Mouse (Mus musculus): ENCODE measurements at regions not wholly inside any gene's neighbourhood (a gene's known extent, or its start where the extent isn't known, plus 50 kb on each side); places are given as distances from the start of the nearest gene placed in this dataset.
A peak's percentile ranks its signal among the peaks of the same experiment; 100 is the strongest.

DNA sequence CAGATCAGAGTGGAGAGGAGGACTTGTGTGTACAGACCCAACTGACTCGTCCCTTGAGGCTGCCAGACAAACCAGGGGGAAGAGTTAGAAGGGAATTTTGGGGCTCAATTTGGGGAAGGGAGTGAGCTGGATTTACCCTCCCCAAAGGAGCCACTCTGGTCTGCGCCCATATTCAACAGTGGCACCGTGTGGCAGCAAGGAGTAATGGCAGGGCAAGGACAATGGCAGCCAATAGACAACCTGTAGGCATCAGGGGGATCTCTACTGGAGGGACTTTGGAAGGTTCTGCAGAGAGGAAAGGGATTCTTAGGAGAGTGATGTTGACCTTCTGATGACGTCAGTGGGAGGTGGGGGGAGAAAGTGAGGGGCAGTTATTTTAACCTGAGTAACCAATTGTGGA lies 1590.7 kb upstream of the Gulo start:
- no peak overlapping the region for H3K27ac ChIP-seq
- 19% methylated on average over 4 of the region's 4 CpGs for WGBS

DNA sequence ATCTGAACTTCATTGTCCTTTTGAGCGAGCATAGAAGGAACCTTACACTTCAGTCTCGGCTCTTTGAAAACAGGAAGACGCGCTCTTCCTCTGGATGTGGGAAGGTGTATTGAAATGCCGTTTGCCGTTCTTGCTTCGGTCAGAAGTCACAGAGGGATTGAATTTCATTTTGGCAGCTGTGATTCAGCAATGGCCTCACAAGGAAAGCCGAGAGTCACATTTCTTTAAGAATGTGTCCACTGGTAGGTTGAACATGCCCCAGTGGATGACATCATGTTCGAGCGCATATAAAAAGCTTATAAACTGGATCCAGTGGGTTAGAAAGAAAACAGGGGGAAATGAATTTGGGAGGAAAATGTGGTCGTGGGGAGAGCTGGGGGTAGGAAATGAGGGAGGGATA lies 1579.6 kb upstream of the Gulo start:
- ATAC-seq, result no peak

More for the DNA sequence above, 1590.7 kb upstream of the Gulo start:
- Histone ChIP-seq H3K36me3 (ENCODE audit: poor library complexity, severe bottlenecking) (no peaks in the 10 kb centered on the region), H3K4me3 (no peak overlapping the region), H3K9me3 (replicated peaks) (no peaks in the 10 kb centered on the region), H3K4me2 (no peak overlapping the region), H3K27me3 (0 out of 2 replicates have a peak, but pooled peaks cover 5% of the 10 kb centered on the region), H3K9ac (no peak overlapping the region), H3K4me1 (no peaks in the 10 kb centered on the region)
- 0 out of 2 replicates have a peak, but pooled peaks have one; percentile 51 for ATAC-seq

DNA sequence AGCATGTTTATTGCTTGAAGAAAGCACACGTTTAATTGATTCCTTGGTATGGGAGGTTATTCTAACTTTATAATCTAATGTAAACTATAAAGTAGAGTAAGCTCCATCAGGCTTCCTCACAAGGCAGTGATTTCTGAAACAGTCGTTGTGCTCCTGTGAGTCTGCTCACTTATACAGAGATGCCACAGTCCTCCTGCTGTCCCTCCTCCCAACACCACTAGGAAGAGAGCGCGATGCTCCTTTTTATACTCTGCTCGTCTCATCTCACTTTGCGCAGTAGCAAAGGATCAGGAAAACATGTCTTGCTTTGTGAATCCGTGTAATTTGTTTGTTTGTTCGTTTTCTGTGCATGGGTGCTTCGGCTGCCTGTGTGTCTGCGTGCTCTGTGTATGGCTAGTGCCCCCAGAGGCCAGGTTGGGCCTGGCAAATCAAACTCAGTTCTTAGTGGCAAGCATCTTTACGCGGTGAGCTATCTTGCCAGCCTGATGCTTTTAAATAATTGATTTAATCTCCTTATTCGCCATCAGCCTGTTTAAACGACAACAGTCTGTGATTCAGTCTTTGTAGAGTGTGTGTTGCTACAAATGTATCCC lies 1575.5 kb upstream of the Gulo start:
- Histone ChIP-seq H3K4me2 (no peak overlapping the region), H3K9ac (no peak overlapping the region), H3K36me3 (ENCODE audit: poor library complexity, severe bottlenecking) (no peaks in the 10 kb centered on the region), H3K27me3 (no peaks in the 10 kb centered on the region; the same call in 1 of the 2 replicates), H3K27ac (no peak overlapping the region), H3K4me3 (no peak overlapping the region), H3K9me3 (replicated peaks) (no peaks in the 10 kb centered on the region), H3K4me1 (peaks cover 12% of the 10 kb centered on the region)
- no peak for ATAC-seq
- 52% methylated on average over 14 of the region's 14 CpGs for WGBS

More for the DNA sequence above, 1579.6 kb upstream of the Gulo start:
- Histone ChIP-seq H3K27ac (no peak overlapping the region), H3K9ac (no peak overlapping the region), H3K4me1 (no peaks in the 10 kb centered on the region), H3K4me3 (no peak overlapping the region), H3K4me2 (no peak overlapping the region), H3K27me3 (no peaks in the 10 kb centered on the region; the same call in 1 of the 2 replicates), H3K9me3 (replicated peaks) (no peaks in the 10 kb centered on the region), H3K36me3 (ENCODE audit: poor library complexity, severe bottlenecking) (no peaks in the 10 kb centered on the region)
- 90% methylated on average over 11 of the region's 11 CpGs for WGBS

DNA sequence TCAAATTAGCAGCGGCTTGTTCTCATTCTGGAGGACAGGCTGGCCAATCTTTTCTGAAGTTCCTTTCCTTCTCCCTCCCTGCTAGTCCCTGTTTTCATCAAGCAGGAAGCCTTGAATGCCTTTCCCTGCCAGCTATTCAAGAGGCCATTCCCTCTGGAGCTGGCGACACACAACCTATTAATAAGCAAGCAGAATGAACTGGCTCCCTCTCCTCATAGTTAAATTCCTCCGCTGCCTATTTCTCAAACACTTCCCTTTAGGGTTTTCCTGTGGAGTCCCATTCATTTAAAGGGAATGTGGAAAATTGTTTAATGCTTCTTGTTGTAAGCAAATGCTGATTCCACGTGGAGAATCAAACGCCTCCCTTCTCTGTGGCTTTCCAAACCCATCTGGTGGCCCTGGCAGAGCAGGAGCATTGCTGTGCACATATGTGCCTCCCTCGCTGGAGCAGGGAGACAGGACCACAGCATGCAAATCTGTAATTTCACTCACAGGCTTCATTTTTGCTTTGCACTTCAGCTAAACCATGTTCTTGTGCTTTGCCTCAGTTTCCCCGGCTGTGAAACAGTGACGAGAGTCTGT lies 1573.3 kb upstream of the Gulo start:
- Histone ChIP-seq H3K4me3 (no peak overlapping the region), H3K27me3 (no peaks in the 10 kb centered on the region; the same call in 1 of the 2 replicates), H3K4me1 (peaks cover 12% of the 10 kb centered on the region), H3K27ac (no peak overlapping the region), H3K9me3 (replicated peaks) (no peaks in the 10 kb centered on the region), H3K9ac (no peak overlapping the region), H3K4me2 (no peak overlapping the region), H3K36me3 (ENCODE audit: poor library complexity, severe bottlenecking) (no peaks in the 10 kb centered on the region)
- 52% methylated on average over 8 of the region's 8 CpGs for WGBS
- no peak for ATAC-seq

- no peak for ATAC-seq
- Histone ChIP-seq H3K27me3 (peaks cover 26% of the 10 kb centered on the region), H3K4me2 (no peak overlapping the region), H3K9me3 (replicated peaks) (no peaks in the 10 kb centered on the region), H3K27ac (no peak overlapping the region), H3K9ac (no peak overlapping the region), H3K4me3 (no peak overlapping the region), H3K4me1 (peaks cover 6% of the 10 kb centered on the region), H3K36me3 (ENCODE audit: poor library complexity, severe bottlenecking) (no peaks in the 10 kb centered on the region)
- WGBS, result 82% methylated on average over 7 of the region's 7 CpGs
Measured at GRCm38 (mm10) chr14:67574346-67574949, 1565.4 kb upstream of the Gulo start.

- no peak for ATAC-seq
- no peak overlapping the region for H3K4me3 ChIP-seq
- 47% methylated on average over 12 of the region's 12 CpGs for WGBS
- no peaks in the 10 kb centered on the region for H3K9me3 ChIP-seq (replicated peaks)
- no peak overlapping the region for H3K4me2 ChIP-seq
- H3K27ac ChIP-seq, result no peak overlapping the region
- no peaks in the 10 kb centered on the region for H3K36me3 ChIP-seq (ENCODE audit: poor library complexity, severe bottlenecking)
- peaks cover 13% of the 10 kb centered on the region for H3K4me1 ChIP-seq
- H3K9ac ChIP-seq, result no peak overlapping the region
- H3K27me3 ChIP-seq, result peaks cover 35% of the 10 kb centered on the region
Measured at GRCm38 (mm10) chr14:67573451-67573995, 1564.5 kb upstream of the Gulo start.

DNA sequence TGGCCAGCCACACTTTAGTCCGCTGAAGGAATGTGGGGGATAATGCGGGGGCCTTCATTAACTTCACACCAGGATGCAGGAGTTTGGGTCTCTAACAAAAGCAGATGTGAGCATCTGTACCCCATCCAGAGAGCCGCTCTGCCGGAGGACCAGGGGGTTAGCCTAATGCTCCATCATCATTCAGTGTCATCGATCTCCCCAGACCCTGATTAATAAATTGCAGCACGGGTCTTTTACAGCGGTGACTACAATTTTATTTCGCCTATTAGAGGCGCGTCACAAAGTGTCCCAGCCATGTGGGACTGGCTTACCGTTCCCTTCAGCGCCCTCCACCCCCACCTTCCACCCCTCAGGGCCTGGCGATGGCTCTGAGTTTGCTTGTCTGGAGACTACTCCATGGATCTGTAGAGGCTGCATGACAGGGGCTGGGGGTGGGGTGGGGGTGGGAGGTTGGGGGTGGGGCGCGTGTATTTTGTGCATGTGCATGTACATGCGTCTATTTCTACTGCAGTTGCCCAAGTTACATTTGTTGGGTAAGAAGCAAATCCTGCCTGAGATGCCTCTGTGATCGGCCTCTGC lies 1560.8 kb upstream of the Gulo start:
- Histone ChIP-seq H3K4me2 (peak overlapping the region; percentile 16), H3K4me3 (no peak overlapping the region), H3K4me1 (peaks cover 13% of the 10 kb centered on the region), H3K36me3 (ENCODE audit: poor library complexity, severe bottlenecking) (no peaks in the 10 kb centered on the region), H3K27me3 (peaks cover 48% of the 10 kb centered on the region), H3K27ac (no peak overlapping the region), H3K9me3 (replicated peaks) (no peaks in the 10 kb centered on the region), H3K9ac (no peak overlapping the region)
- WGBS, result 21% methylated on average over 17 of the region's 17 CpGs
- no peak for ATAC-seq

DNA sequence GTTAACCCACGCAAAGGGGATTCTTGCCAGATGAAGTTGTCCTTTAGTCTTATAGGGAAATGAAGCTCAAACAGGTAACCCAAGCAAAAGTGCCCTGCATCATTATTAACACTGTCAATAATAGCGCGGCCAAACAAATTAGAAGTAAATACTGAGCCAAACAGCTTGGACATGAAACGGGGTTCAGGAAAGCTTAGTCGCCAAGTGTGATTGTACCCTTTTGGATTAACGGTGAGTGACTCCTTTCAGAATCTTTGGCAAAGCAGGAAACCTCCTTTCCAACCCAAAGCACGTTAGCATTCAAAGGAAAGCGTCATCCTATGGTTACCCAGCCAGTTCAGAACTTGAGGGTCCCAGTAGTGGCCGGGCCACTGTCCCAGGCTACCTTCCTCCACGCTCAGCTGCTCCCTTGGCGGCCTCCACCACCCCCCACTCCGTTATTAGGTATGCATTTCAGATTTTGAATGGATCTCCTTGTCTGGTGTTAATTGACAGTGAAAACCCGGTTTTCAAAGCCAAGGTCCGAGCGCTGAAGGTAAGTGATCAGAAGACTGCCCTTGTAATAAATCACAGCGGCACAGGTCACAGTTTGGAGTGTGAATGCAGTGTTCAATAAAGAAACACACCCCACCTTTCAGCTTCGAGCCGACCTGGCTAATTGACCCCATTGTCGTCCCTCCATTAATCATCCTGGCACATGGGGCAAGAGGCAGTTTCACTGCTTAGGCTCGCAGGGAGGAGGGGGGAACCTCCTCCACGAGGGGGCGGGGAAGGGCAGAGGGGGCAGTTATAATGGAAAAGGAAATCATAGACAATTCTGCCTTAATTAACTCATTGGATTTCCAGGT lies 1560.1 kb upstream of the Gulo start:
- 13% methylated on average over 22 of the region's 22 CpGs for WGBS
- Histone ChIP-seq H3K27ac (no peak overlapping the region), H3K4me1 (peaks cover 13% of the 10 kb centered on the region), H3K9ac (no peak overlapping the region), H3K4me2 (peak overlapping the region; percentile 16), H3K9me3 (replicated peaks) (no peaks in the 10 kb centered on the region), H3K4me3 (no peak overlapping the region), H3K27me3 (peaks cover 48% of the 10 kb centered on the region), H3K36me3 (ENCODE audit: poor library complexity, severe bottlenecking) (no peaks in the 10 kb centered on the region)
- ATAC-seq, result no peak

DNA sequence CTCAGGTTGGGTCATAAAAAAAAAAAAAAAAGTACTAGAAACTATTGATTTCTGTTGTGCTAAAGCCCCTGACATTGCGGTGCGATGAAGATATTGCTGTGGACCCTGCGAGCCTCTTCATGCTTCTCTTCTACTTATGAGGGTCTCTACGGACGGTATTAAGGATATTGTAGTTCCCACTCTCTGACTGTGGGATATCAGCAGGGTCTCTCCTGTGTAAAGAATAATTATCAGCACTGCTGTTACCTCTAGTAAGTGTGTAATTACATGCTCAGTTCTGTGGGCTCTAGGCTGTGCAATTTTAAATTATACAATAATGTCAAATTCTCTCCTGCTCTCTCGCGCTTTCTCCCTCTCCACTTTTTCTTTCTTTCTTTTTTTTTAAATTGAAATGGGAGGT lies 1545.9 kb upstream of the Gulo start:
- WGBS, result 80% methylated on average over 7 of the region's 7 CpGs
- no peak for ATAC-seq

GRCm38 (mm10) chr14:67550462-67551185 lies 1541.6 kb upstream of the Gulo start:
- 50% methylated on average over 6 of the region's 6 CpGs for WGBS
- Histone ChIP-seq H3K27ac (no peak overlapping the region; the same call in 1 of the 2 replicates), H3K9me3 (replicated peaks) (peaks cover 5% of the 10 kb centered on the region), H3K4me3 (no peak overlapping the region), H3K4me1 (peaks cover 12% of the 10 kb centered on the region), H3K9ac (no peak overlapping the region), H3K36me3 (ENCODE audit: poor library complexity, severe bottlenecking) (no peaks in the 10 kb centered on the region), H3K4me2 (no peak overlapping the region), H3K27me3 (peaks cover 18% of the 10 kb centered on the region)
- peak; percentile 79 for ATAC-seq

More for the DNA sequence above, 1545.9 kb upstream of the Gulo start:
- Histone ChIP-seq H3K9me3 (replicated peaks) (no peaks in the 10 kb centered on the region), H3K9ac (no peak overlapping the region), H3K4me1 (peaks cover 12% of the 10 kb centered on the region), H3K4me2 (no peak overlapping the region), H3K27me3 (peaks cover 18% of the 10 kb centered on the region), H3K27ac (no peak overlapping the region), H3K4me3 (no peak overlapping the region), H3K36me3 (ENCODE audit: poor library complexity, severe bottlenecking) (no peaks in the 10 kb centered on the region)

DNA sequence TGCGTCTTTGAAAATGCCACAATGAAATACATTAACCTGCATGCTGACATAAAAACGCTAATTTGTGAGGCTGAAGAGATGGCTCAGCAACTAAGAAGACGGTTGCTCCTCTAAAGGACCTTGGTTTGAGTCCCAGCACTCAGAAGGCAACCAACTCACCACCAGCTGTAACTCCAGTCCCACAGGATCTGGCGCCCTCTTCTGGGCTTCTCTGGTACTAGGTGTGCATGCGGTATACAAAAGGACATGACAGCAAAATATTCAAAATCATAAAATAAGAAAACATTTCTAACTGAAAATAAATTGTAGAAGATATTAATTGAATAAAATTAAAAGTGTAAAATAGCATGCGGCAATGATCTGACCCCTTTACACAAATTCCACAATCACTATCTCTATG lies 1539.7 kb upstream of the Gulo start:
- Histone ChIP-seq H3K9me3 (replicated peaks) (peaks cover 11% of the 10 kb centered on the region), H3K4me1 (peaks cover 12% of the 10 kb centered on the region), H3K9ac (no peak overlapping the region), H3K27ac (no peak overlapping the region), H3K27me3 (peaks cover 18% of the 10 kb centered on the region), H3K4me3 (no peak overlapping the region), H3K36me3 (ENCODE audit: poor library complexity, severe bottlenecking) (no peaks in the 10 kb centered on the region), H3K4me2 (no peak overlapping the region)
- no peak for ATAC-seq
- WGBS, result 85% methylated on average over 6 of the region's 6 CpGs
